Mouse (Mus musculus): ENCODE results near the gene Calcoco1.

DNA sequence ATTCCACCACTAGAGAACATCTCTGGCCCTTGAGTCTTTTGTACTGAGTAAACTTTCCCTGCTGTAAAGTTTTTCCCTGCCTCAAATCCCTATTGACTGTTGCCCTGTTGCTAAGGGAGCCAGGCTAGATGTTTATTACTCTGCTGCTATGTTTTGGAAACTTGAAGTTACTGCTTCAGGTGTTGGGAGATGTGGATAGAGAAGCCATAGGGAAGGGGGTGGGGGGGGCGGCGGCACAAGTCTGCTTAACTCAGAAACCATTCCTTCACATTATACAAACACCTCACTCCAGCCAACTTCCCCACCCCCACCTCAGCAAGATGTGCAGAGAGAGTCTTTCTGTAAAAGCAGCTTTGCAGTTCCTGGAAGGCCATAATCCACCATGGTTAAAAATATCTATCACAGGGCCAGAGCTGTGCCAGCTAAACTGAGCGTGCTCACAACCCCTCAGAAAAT, 64.0 kb downstream of the Calcoco1 start:
- TF ChIP-seq POLR2A (IDR thresholded peaks at IDR 0.05; ENCODE audit: insufficient read length, low read depth) (no peak), TCF12 (IDR thresholded peaks at IDR 0.05; ENCODE audit: insufficient read depth, poor library complexity, severe bottlenecking) (no peak), USF1 (IDR thresholded peaks at IDR 0.05; ENCODE audit: low read depth) (no peak)
